Mouse (Mus musculus) CH12F3 (cell line): ENCODE measurements at regions not wholly inside any gene's neighbourhood (a gene's known extent, or its start where the extent isn't known, plus 50 kb on each side); places are given as distances from the start of the nearest gene placed in this dataset.
"Not testable (repeated sequence)": the region's sequence is repeated elsewhere in the genome, so short reads cannot be mapped to it uniquely, and the experiment has no call there.

Experiments used
- in situ Hi-C: fragments of 300-500 bp; cut with MboI; formaldehyde crosslinking; loops from 2 replicates; pipeline ENCODE4 v1.14.3; 2020; ENCODE audit warnings: low sequenced_read_pairs

DNA sequence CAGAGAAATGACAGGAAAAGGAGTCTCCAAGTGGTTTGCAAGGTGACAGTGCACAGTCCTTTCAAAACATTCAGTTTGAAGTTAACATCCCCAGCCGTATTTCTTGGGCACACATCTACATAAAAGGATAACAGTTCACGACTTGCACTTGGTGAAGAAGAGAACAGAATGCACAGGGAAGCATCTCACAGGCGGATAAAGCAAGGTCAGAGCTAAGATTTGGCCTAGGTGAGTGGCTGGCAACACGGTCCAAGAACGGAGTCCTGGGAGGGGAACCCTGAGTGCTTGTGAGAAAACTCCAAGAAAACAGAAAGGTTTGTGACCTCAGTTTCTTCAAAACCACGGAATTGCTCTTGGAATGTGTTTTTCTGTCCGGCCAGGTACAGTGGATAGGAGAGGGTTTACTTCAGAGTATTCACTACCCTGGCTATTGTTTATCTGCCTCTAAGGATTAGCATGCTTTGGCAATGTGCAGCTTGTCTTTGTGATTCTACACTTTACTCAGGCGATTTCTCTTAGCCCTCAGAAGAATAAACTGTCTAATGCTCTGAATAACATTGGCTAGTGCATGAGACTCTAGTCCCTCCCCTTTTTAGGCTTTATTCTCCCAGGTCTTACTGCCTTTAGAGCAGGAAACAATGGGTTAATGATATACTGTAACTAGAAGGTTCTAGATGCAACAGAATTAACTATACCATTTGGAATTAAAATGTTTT is 73.4 kb upstream of the Chd2 start:
- in situ Hi-C loops = no loop called here

DNA sequence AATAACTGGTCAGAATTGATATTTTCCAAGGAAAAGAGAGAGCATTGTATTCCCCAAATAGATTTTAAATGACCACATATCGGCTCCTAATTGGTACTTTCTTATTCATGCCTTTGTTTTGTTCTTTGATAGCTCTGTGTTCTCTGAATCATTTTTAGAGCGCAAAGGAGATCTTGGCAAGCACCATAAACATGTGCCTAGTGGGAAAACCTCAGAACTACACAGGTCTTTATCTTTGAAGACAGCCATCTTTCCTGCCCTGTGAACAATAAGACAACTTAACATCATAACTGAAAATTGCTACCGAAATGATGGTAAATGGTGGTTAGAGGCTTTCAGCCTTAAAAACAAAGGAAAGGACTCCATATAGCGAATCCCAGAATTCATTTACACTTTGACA is 72.7 kb upstream of the Chd2 start:
- in situ Hi-C loops = no loop called here

- in situ Hi-C loops = no loop called here
Measured at GRCm38 (mm10) chr7:73612752-73613092, 71.1 kb upstream of the Chd2 start.

DNA sequence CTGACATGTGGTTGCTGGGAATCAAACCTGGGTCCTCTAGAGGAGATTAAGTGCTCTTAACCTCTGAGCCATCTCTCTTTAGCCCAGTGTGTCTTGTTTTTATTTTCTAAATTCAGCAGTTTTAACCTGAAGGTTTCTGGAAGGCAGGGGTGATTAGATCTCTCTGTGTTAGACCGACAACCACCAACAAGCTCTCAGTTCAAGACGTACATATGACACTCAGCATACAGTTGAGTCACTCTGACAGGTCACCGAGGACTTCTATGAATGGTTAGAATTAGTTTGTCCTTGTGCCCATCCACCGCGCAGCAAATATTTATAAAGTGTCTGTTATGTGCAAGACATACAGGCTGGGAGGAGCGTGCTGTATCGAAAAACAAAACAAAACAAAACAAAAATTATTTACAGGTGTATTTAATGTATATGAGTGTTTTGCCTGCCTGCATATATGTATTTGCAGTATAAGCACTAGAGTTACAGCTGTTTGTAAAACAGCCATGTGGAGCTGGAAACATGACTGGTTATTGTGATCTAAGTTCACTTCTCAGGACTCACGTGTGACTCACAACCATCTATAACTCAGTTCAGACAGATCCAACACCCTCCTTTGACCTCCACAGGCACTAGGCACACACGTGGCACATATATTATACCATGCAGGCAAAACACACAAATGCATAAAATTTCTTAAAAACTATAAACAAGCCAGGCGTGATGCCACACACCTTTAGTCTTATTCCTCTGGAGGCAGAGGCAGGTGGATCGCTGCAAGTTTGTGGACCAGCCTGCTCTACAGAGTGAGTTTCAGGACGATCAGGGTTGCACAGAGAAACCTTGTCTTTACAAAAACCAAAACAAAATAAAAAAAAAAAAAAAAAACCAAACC is 70.5 kb upstream of the Chd2 start:
- in situ Hi-C loops = no loop called here

- in situ Hi-C loops = loop anchor here (5.0 kb wide), 1 partner anchor 52 kb away; no protein-coding TSS in a partner anchor
Measured at GRCm38 (mm10) chr7:73608804-73609275, 67.2 kb upstream of the Chd2 start.

GRCm38 (mm10) chr7:73608070-73608803 is 66.6 kb upstream of the Chd2 start:
- in situ Hi-C loops = loop anchor here (5.0 kb wide), 1 partner anchor 51 kb away; no protein-coding TSS in a partner anchor

DNA sequence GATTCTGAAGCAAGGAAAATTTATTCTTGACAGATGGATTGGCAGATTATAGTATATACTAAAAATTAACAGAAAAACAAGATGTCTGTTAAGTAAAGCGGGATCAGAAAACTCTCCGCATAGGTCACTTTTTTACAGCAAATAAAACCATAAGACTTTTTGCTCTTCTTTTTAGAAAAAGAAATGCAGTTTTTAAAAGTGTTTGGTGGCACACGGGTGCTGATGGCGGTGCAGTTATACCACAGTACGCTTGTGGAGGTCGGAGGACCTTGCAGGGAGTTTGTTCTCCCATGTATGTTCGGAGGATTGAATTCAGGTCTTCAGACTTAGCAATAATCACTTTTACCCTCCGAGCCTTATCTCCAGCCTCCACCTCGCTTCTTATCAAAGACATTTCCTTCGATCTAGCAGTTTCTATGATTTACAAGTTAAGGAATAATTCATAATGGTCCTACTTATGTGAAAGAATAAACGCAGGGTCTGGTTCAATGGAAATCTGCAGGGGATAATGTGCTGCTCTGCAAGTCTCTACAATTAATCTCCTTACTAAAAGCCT is 65.9 kb upstream of the Chd2 start:
- in situ Hi-C loops = loop anchor here (5.0 kb wide), 1 partner anchor 50 kb away; no protein-coding TSS in a partner anchor

DNA sequence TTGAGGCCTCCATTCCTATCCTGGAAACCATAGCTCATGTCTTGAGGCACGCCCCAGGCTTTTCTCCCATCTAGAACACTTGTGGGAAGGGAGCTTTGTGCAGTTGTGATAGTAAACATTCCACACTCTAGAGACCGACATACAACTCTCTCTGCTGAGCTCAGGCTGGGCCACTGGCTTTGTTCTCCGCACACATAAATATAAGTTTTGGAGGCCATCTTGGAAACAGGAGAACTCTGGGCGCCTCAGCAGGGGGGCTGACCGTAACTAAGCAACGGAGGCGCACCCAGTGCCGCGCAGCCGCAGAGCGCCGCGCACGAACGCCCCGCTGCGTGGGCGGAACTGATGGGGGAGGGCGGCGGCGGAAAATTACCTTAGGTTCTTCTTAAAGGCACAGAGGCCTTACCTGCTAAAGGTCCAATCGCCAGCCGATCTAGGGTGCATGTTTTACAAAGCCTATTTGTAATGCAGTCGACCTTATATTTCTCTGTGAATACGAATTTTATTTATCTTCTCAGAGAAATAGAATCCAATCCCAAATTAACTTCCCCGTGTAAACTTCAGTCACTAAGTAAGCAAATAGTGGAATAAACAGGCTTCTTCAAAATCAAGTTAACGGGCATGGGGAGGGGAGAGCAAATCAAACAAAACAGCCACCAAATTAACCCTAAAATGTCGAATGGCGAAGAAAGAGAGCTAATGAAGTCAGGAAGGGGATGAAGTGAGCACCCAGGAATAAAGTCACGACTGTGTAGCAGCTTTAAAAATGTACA is 65.2 kb upstream of the Chd2 start:
- in situ Hi-C loops = loop anchor here (5.0 kb wide), 1 partner anchor 50 kb away; no protein-coding TSS in a partner anchor

DNA sequence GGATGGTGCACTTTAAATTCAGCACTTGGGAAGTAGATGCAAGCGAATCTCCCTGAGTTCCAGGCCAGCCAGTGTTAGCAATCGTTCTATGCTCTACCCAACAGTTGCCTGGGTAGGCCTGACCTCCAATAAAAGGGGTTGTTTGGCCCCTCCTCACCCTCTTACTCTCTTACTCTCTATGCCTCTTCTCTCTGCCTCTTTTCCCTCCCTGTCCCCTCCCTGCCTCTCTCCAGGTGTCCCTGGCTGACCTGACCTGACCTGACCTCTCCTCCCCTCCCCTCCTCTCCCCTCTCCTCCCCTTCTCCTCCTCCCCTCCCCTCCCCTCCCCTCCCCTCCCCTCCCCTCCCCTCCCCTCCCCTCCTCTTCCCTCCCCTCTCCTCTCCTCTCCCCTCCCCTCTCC is 63.0 kb upstream of the Chd2 start:
- in situ Hi-C loops = no loop called here

DNA sequence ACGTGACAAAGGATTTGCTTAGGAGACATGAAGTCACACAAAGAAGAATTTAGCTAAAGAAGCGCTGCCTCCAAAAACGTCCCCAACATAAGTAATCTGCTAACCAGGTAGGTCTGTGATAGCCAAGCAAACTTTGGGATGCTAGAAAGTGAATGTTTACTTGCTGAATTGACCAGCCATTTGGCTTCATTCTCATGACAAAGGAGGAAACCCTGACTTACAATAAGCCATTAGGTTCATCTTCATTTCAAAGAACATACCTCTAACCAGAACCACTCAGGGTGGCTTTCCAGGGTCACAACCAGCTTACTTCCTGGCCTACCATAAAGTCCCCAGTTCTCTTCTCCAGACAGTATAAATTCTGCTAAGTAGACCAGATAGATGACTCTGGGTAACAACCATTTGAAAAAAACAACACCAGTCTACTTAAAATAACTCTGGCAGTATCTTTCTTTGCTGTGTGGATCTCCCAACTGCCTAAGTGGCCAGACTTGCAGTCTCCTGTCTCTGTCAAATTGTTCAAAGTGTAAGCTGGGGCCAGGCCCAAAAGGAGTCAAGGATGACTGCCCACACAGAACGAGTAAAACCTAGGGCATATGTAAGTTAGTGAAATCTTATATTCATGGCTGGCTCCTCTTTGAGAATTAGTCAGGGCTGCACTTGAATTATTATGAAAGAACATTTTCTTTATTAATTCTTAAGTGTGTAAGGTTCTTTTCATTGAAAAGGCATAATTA is 61.4 kb upstream of the Chd2 start:
- in situ Hi-C loops = no loop called here

DNA sequence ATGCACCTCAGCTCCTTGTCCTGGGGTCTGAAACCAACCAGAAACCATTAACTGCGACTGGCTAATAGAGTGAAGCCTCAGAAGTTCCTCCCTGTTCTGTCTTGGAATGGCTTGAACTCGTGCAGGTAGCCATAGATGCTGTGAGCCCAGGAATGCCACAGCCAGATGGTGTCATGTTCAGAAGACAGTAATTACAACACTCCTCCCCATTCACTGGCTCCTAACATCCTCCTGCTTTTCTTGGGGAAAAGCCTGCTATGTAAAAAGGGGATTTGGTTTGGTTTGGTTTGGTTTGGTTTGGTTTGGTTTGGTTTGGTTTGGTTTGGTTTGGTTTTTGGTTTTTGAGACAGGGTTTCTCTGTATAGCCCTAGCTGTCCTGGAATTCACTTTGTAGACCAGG is 59.7 kb upstream of the Chd2 start:
- in situ Hi-C loops = no loop called here

DNA sequence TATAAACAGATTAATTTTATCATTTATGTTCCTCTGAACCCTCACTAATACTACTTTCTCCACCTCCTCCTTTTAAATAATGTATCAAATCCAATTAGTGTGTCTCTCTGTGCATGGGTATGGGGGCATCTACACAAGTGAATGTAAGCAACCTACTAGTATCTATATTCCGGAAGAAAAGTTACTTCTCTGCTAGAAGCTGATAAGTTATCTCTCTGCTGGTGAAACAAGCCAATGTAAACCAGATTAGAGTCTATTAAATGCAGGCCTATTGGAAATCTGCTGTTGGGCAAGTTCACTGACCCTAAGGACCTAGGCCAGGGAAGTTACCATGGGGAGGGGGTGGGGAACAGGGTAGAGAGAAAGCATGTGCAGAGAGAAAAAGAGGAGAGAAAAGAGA is 59.1 kb upstream of the Chd2 start:
- in situ Hi-C loops = no loop called here

DNA sequence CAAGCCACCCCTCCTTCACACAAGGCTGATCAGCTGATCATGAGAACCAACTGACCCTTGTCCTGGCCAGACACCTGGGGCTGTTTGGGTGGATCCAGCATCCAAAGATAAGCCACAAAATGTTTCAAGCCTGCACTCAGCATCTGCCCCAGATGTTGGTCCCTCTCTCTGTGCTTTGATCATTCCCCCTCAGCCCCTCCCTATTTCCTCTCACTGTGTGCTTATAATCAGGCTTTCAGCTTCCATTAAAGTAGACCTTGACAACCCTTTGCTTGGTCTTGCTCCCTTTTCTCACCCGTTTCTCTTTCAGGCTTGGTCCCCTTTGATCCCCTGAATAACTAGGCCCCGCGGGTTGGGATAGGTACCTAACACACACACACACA is 58.4 kb upstream of the Chd2 start:
- in situ Hi-C loops = not testable (repeated sequence)

DNA sequence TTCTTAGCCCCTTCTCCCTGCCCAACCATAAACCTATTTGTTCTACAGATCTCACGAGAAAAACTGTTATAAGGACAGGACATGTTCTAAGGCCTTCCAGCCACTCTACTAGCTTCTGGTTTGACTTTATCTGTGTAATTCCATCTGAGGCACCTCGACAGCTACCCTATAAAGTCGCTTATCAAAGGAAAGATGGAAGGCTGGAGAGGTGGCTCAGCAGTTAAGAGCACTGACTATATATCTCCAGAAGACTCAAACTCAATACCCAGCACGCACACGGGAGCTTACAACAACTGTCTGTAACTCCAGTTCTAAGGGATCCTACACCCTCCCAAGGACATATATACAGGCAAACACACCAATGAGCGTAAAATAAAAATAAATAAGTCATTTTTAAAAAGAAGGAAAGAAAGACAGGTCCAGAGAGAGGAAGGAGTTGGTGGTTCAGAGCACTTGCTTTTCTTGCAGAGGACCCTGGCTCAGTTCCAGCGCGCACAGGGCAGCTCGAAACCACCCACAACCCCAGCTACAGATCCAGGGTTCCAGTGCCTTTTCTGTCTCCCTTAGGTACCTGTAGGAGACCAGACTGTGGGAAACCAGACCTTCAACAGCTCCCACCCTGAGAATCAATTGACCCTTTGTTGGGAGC is 57.8 kb upstream of the Chd2 start:
- in situ Hi-C loops = no loop called here

- in situ Hi-C loops = no loop called here
Measured at GRCm38 (mm10) chr7:73597968-73598367, 56.3 kb upstream of the Chd2 start.

DNA sequence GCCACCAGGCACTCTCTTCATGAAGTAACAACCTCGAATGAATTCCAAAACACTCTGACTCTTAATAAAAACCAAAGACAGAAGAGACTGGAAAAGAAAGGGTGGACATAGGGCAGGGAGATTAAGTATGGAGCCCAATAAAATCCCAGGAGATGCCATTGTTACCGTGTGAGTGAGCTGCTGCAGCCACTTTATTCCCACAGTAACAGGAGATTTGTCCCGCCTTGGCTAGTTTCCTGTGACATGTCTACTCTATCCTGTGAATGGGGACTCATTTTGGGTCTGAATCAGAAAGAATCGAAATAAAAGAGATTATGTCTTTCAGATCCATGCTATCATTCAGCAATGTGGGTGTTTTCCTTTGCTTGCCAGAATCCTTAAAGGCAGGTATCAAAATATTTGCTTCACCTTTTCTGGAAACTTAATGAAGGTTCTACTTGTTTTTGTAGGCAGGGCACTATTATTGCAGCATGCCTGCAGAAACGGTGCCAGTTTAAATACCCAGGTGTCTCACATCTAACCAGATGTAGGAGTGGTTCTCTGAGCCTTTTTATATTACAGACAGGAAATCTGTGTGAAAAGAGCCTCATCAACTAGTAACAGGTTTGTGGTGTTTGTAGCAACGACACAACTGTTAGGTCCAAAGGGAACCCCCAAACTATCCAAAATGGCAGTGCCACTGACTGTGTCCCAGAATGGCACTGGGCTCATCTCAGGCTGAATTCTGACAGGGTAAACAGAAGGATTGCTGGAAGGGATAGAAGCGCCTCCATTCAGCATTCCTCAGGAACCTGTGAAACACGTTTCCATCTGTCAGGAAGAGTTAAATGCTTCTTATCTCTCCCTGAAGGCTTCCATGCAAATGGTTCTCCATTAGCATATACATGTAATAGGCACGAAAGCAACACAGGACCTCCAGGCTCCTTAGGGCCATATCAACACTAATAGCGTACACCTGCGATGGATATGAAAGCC is 55.5 kb upstream of the Chd2 start:
- in situ Hi-C loops = no loop called here

- in situ Hi-C loops = no loop called here
Measured at GRCm38 (mm10) chr7:73596415-73596814, 54.8 kb upstream of the Chd2 start.

- in situ Hi-C loops = no loop called here
Measured at GRCm38 (mm10) chr7:73595860-73596259, 54.2 kb upstream of the Chd2 start.
